Mouse (Mus musculus) C2C12 (cell line): Measurements from ENCODE around the gene Sstr3.

Experiments used
- CTCF ChIP-seq: IDR thresholded peaks from one replicate; pipeline ENCODE4 v1.5.1; 2011; ENCODE audit not compliant: control insufficient read depth, insufficient read depth, insufficient read length
- MYOD1 ChIP-seq: IDR thresholded peaks from one replicate; pipeline ENCODE4 v1.6.1; 2011; ENCODE audit warnings: low read depth; ENCODE audit not compliant: control insufficient read depth, insufficient read length
- USF1 ChIP-seq: IDR thresholded peaks from one replicate; pipeline ENCODE4 v1.6.1; 2011; ENCODE audit warnings: low read depth, mild to moderate bottlenecking, control low read depth, moderate library complexity

- no peak for TF ChIP-seq USF1
- no peak for TF ChIP-seq CTCF
- TF ChIP-seq MYOD1, result no peak
Observed at GRCm38 (mm10) chr15:78532566-78533345, 11.7 kb downstream of the Sstr3 start.
